31 mouse cellular contexts compared by ENCODE assay signal in genomic region chr12:87474756-87475155, GRCm38 (mm10). TPM values are rescaled to one million over a fixed set of nuclear protein-coding genes. Genes with fewer than 3 reads are reported as not detected.
"Had no signal": no experiment of that assay in that cellular context is flagged by ENCODE, and none has a peak within 500 bp of the region (broad histone marks: within the 10 kb centered on the region; RNA-seq: fewer than 3 reads in every experiment).

No protein-coding gene starts in this region.

- ATAC-seq: hindbrain, postnatal 0 days; intestine, embryonic 16.5 days had no signal

- H3K4me2 ChIP-seq: heart, embryonic 11.5 days; heart, embryonic 13.5 days; heart, embryonic 15.5 days; hindbrain, embryonic 13.5 days; hindbrain, embryonic 15.5 days; limb, embryonic 12.5 days; liver, embryonic 11.5 days had no signal

- H3K9me3 ChIP-seq: heart, embryonic 13.5 days; heart, embryonic 15.5 days; hindbrain, embryonic 13.5 days; hindbrain, embryonic 15.5 days; limb, embryonic 10.5 days; limb, embryonic 12.5 days had no signal

- DNase-seq: gastrocnemius, adult 2 months; gastrocnemius, postnatal 10 days; gastrocnemius, postnatal 25 days; heart, adult 11 months; heart, adult 2 months; heart, postnatal 14 days; heart, postnatal 36 days; kidney, adult 11 months; kidney, adult 2 months; kidney, postnatal 14 days; kidney, postnatal 36 days; liver had no signal

- H3K36me3 ChIP-seq: heart, embryonic 15.5 days; hindbrain, embryonic 13.5 days; hindbrain, embryonic 15.5 days; limb, embryonic 12.5 days had no signal

- H3K27me3 ChIP-seq: heart, embryonic 15.5 days; hindbrain, embryonic 15.5 days; limb, embryonic 12.5 days had no signal

- H3K27ac ChIP-seq: gastrocnemius, adult 2 months; heart, adult 2 months; heart, embryonic 13.5 days; heart, embryonic 15.5 days; hindbrain, embryonic 13.5 days; hindbrain, embryonic 15.5 days; hindbrain, postnatal 0 days; left cerebral cortex, adult 2 months; limb, embryonic 10.5 days; limb, embryonic 12.5 days had no signal

- H3K9ac ChIP-seq: heart, embryonic 13.5 days; heart, embryonic 15.5 days; hindbrain, embryonic 13.5 days; hindbrain, embryonic 15.5 days; limb, embryonic 12.5 days had no signal

- H3K4me3 ChIP-seq: gastrocnemius, adult 2 months; heart, adult 2 months; heart, embryonic 13.5 days; heart, embryonic 15.5 days; hindbrain, embryonic 13.5 days; hindbrain, embryonic 15.5 days; left cerebral cortex, adult 2 months; limb, embryonic 10.5 days; limb, embryonic 12.5 days had no signal

RNA-seq across cellular contexts. Expression of gene Gm5788, which starts 19.8 kb away (rescaled TPM):
- polyA plus RNA-seq: frontal cortex, adult 2 months; heart, adult 2 months; heart, embryonic 11.5 days; heart, embryonic 13.5 days; heart, embryonic 15.5 days; heart, postnatal 0 days; hindbrain, embryonic 11.5 days; hindbrain, embryonic 13.5 days; hindbrain, embryonic 15.5 days; hindbrain, postnatal 0 days; intestine, embryonic 14.5 days; intestine, embryonic 16.5 days; kidney, adult 2 months; kidney, embryonic 14.5 days; kidney, embryonic 16.5 days; large intestine, adult 2 months; limb, embryonic 10.5 days; limb, embryonic 12.5 days; limb, embryonic 14.5 days; liver, embryonic 11.5 days had no signal

RNA-seq across cellular contexts. Expression of gene Gm8300, which starts 39.4 kb away (rescaled TPM):
- polyA plus RNA-seq: frontal cortex, adult 2 months; heart, adult 2 months; heart, embryonic 11.5 days; heart, embryonic 13.5 days; heart, embryonic 15.5 days; heart, postnatal 0 days; hindbrain, embryonic 11.5 days; hindbrain, embryonic 13.5 days; hindbrain, embryonic 15.5 days; hindbrain, postnatal 0 days; intestine, embryonic 14.5 days; intestine, embryonic 16.5 days; kidney, adult 2 months; kidney, embryonic 14.5 days; kidney, embryonic 16.5 days; large intestine, adult 2 months; limb, embryonic 10.5 days; limb, embryonic 12.5 days; limb, embryonic 14.5 days; liver, embryonic 11.5 days had no signal
